Mouse (Mus musculus): ENCODE measurements around the gene Slc47a1.

Slc47a1 gene

GRCm38 (mm10) chr11:61366517-61367273, 11.4 kb downstream of the Slc47a1 start:
- no peak for DNase-seq

- no peak for DNase-seq
Observed at GRCm38 (mm10) chr11:61365938-61366337, 12.2 kb downstream of the Slc47a1 start.

GRCm38 (mm10) chr11:61364096-61364495, 14.0 kb downstream of the Slc47a1 start:
- DNase-seq = no peak

- no peak for DNase-seq
Observed at GRCm38 (mm10) chr11:61361515-61362190, 16.5 kb downstream of the Slc47a1 start.

- no peak for DNase-seq
Observed at GRCm38 (mm10) chr11:61356600-61356999, 21.5 kb downstream of the Slc47a1 start.

GRCm38 (mm10) chr11:61356111-61356510, 22.0 kb downstream of the Slc47a1 start:
- no peak for DNase-seq

- DNase-seq = no peak
Observed at GRCm38 (mm10) chr11:61355351-61355750, 22.8 kb downstream of the Slc47a1 start.

GRCm38 (mm10) chr11:61354346-61354745, 23.8 kb downstream of the Slc47a1 start:
- DNase-seq = no peak

GRCm38 (mm10) chr11:61353038-61353437, 25.1 kb downstream of the Slc47a1 start:
- no peak for DNase-seq

GRCm38 (mm10) chr11:61352138-61352651, 25.9 kb downstream of the Slc47a1 start:
- no peak for DNase-seq

GRCm38 (mm10) chr11:61349337-61349736, 28.8 kb downstream of the Slc47a1 start:
- peak; percentile 80 for DNase-seq

GRCm38 (mm10) chr11:61346133-61346532, 32.0 kb downstream of the Slc47a1 start:
- DNase-seq = no peak

- peak; percentile 22 for DNase-seq
Observed at GRCm38 (mm10) chr11:61342505-61343420, 35.4 kb downstream of the Slc47a1 start, which contains the start of gene Slc47a2. Gene Slc47a2, minus strand, starts transcription at chr11:61342860.

GRCm38 (mm10) chr11:61341971-61342370, 36.2 kb downstream of the Slc47a1 start:
- DNase-seq = no peak

GRCm38 (mm10) chr11:61341233-61341632, 36.9 kb downstream of the Slc47a1 start:
- DNase-seq = no peak

GRCm38 (mm10) chr11:61340374-61340773, 37.8 kb downstream of the Slc47a1 start:
- no peak for DNase-seq

- peak; percentile 27 for DNase-seq
Observed at GRCm38 (mm10) chr11:61337586-61337985, 40.6 kb downstream of the Slc47a1 start.

- no peak for DNase-seq
Observed at GRCm38 (mm10) chr11:61320904-61321687, 57.0 kb downstream of the Slc47a1 start.

- no peak for DNase-seq
Observed at GRCm38 (mm10) chr11:61319923-61320567, 58.1 kb downstream of the Slc47a1 start.

GRCm38 (mm10) chr11:61319233-61319922, 58.8 kb downstream of the Slc47a1 start:
- DNase-seq = no peak

GRCm38 (mm10) chr11:61316864-61317263, 61.3 kb downstream of the Slc47a1 start:
- DNase-seq = no peak
